Mouse (Mus musculus) cerebellum, adult 2 months (tissue): Measurements from ENCODE around the gene Pofut1.

Experiments used
- CTCF ChIP-seq: fragments of 200-500 bp; IDR thresholded peaks from 2 replicates; pipeline ENCODE4 v1.5.1; 2011; ENCODE audit warnings: low read depth, mild to moderate bottlenecking, control low read depth, low read length, moderate library complexity, borderline replicate concordance; ENCODE audit not compliant: insufficient read depth
- POLR2A ChIP-seq: fragments of 200-500 bp; IDR thresholded peaks from 2 replicates; pipeline ENCODE4 v1.6.1; 2011; ENCODE audit warnings: low read length, control low read depth, borderline replicate concordance; ENCODE audit not compliant: insufficient read depth

- no peak for TF ChIP-seq CTCF
- TF ChIP-seq POLR2A: no peak
These were observed 2.9 kb upstream of the Pofut1 start for GRCm38 (mm10) chr2:153238406-153238805.
